8 mouse cellular contexts compared by ENCODE assay signal in the genomic region with DNA sequence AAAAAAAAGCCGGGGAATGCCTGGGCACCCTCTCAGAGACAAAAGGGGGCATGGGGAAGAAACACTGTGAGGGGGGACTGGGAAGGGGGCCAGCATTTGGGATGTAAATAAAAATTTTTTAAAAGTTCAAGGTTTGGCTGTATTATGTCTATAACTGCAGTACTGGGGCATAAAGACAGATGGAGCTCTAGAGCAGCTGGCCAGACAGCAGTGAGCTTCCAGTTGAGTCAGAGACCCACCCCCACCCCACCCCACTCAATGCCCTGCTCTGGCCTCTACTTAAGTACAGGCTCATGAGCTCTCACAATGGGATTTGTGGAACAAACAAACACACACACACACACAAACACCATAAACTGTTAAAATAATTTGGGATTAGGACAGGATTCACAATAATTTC. TPM values are rescaled to one million over a fixed set of nuclear protein-coding genes. Genes with fewer than 3 reads are reported as not detected.
DNase-seq lines count a peak whose midpoint lies in the region; ATAC-seq and TF ChIP-seq lines count a peak whose summit lies in the region.
"Had no signal": no experiment of that assay in that cellular context is flagged by ENCODE, and none has a peak within 500 bp of the region (broad histone marks: within the 10 kb centered on the region; RNA-seq: fewer than 3 reads in every experiment).

No protein-coding gene starts in this region.

- H3K9ac ChIP-seq in hindbrain, embryonic 11.5 days (ENCODE audit: low read depth, low read length): no peak overlapping the region
- H3K9ac ChIP-seq in hindbrain, embryonic 14.5 days: no peak overlapping the region
- H3K9ac ChIP-seq in liver, embryonic 13.5 days: peak overlapping the region; percentile 73

- TF ChIP-seq CTCF in E14TG2a.4 (conservative IDR thresholded peaks at IDR 0.05; ENCODE audit: low read length): peak; percentile 61
- peak; percentile 61 for TF ChIP-seq CTCF in bone marrow macrophage, adult 2 months (IDR thresholded peaks at IDR 0.05; ENCODE audit: low read depth, low read length)

- no peak overlapping the region for H3K4me2 ChIP-seq in hindbrain, embryonic 11.5 days (replicated peaks; ENCODE audit: low read depth, low read length)
- H3K4me2 ChIP-seq in hindbrain, embryonic 14.5 days (replicated peaks): no peak overlapping the region
- no peak overlapping the region for H3K4me2 ChIP-seq in liver, embryonic 13.5 days

- no peak for TF ChIP-seq POLR2A in bone marrow macrophage, adult 2 months (IDR thresholded peaks at IDR 0.05; ENCODE audit: borderline replicate concordance, low read depth, low read length)

- H3K9me3 ChIP-seq in hindbrain, embryonic 11.5 days (ENCODE audit: control insufficient read depth, low read length): no peaks in the 10 kb centered on the region
- H3K9me3 ChIP-seq in hindbrain, embryonic 14.5 days (ENCODE audit: control insufficient read depth, low read length): no peaks in the 10 kb centered on the region
- no peaks in the 10 kb centered on the region for H3K9me3 ChIP-seq in E14TG2a.4 (ENCODE audit: low read length)
- H3K9me3 ChIP-seq in liver, embryonic 13.5 days (replicated peaks): no peaks in the 10 kb centered on the region

- H3K4me1 ChIP-seq in hindbrain, embryonic 11.5 days (replicated peaks; ENCODE audit: control insufficient read depth, insufficient read depth, low read length): no peaks in the 10 kb centered on the region
- no peaks in the 10 kb centered on the region for H3K4me1 ChIP-seq in hindbrain, embryonic 14.5 days (replicated peaks; ENCODE audit: control insufficient read depth, insufficient read depth, low read length)
- peaks cover 14% of the 10 kb centered on the region; the same call in 1 of the 2 replicates for H3K4me1 ChIP-seq in E14TG2a.4 (replicated peaks; ENCODE audit: low read depth, low read length)
- peaks cover 8% of the 10 kb centered on the region for H3K4me1 ChIP-seq in bone marrow macrophage, adult 2 months (ENCODE audit: control insufficient read depth, insufficient read depth, low read length)
- H3K4me1 ChIP-seq in liver, embryonic 13.5 days (replicated peaks): peaks cover 49% of the 10 kb centered on the region

- no peak overlapping the region for H3K4me3 ChIP-seq in hindbrain, embryonic 11.5 days (ENCODE audit: low read depth, low read length)
- H3K4me3 ChIP-seq in hindbrain, embryonic 14.5 days (replicated peaks; ENCODE audit: low read length): no peak overlapping the region
- H3K4me3 ChIP-seq in E14TG2a.4 (replicated peaks; ENCODE audit: low read length): no peak overlapping the region
- no peak overlapping the region for H3K4me3 ChIP-seq in bone marrow macrophage, adult 2 months (ENCODE audit: insufficient read depth, low read length)
- no peak overlapping the region for H3K4me3 ChIP-seq in liver, embryonic 13.5 days (replicated peaks)
- H3K4me3 ChIP-seq: erythroblast, embryonic 14.5 days had no signal

- DNase-seq in hindbrain, embryonic 11.5 days (ENCODE audit: low spot score): peak; percentile 55
- DNase-seq in hindbrain, embryonic 14.5 days (ENCODE audit: low spot score): no peak
- DNase-seq in liver, embryonic 13.5 days: peak; percentile 50
- peak; percentile 63 for DNase-seq in testis, postnatal 10 days (ENCODE audit: low spot score)
- no peak for DNase-seq in frontal cortex, postnatal 10 days (ENCODE audit: low spot score in 2 of 2)

- no peaks in the 10 kb centered on the region for H3K36me3 ChIP-seq in hindbrain, embryonic 11.5 days (ENCODE audit: control insufficient read depth, insufficient read depth, low read length)
- H3K36me3 ChIP-seq in hindbrain, embryonic 14.5 days (replicated peaks; ENCODE audit: control insufficient read depth, insufficient read depth): no peaks in the 10 kb centered on the region
- no peaks in the 10 kb centered on the region for H3K36me3 ChIP-seq in E14TG2a.4 (ENCODE audit: insufficient read depth, low read length)
- H3K36me3 ChIP-seq in liver, embryonic 13.5 days: no peaks in the 10 kb centered on the region

- 29% methylated on average over 1 of the region's 1 CpGs for WGBS in hindbrain, embryonic 11.5 days
- 54% methylated on average over 1 of the region's 1 CpGs for WGBS in hindbrain, embryonic 14.5 days
- 39% methylated on average over 1 of the region's 1 CpGs for WGBS in liver, embryonic 13.5 days (ENCODE audit: insufficient replicate concordance)

- H3K27me3 ChIP-seq in hindbrain, embryonic 11.5 days (ENCODE audit: control insufficient read depth, insufficient read depth, low read length): no peaks in the 10 kb centered on the region
- no peaks in the 10 kb centered on the region for H3K27me3 ChIP-seq in hindbrain, embryonic 14.5 days (ENCODE audit: control insufficient read depth, insufficient read depth, low read length)
- peaks cover 5% of the 10 kb centered on the region for H3K27me3 ChIP-seq in E14TG2a.4 (ENCODE audit: insufficient read depth, low read length)
- peaks cover 7% of the 10 kb centered on the region; the same call in 1 of the 2 replicates for H3K27me3 ChIP-seq in liver, embryonic 13.5 days

- ATAC-seq in hindbrain, embryonic 11.5 days (ENCODE audit: low FRiP score): no peak
- no peak for ATAC-seq in hindbrain, embryonic 14.5 days (ENCODE audit: low FRiP score)
- ATAC-seq in liver, embryonic 13.5 days (ENCODE audit: low read depth): no peak

- H3K27ac ChIP-seq in hindbrain, embryonic 11.5 days (ENCODE audit: low read depth, low read length): no peak overlapping the region
- no peak overlapping the region for H3K27ac ChIP-seq in hindbrain, embryonic 14.5 days
- H3K27ac ChIP-seq in bone marrow macrophage, adult 2 months (ENCODE audit: insufficient read depth, low read depth, low read length): no peak overlapping the region
- peak overlapping the region; percentile 99 for H3K27ac ChIP-seq in liver, embryonic 13.5 days

RNA-seq across cellular contexts. Expression of a gene that starts 43.9 kb away (rescaled TPM):
- 106 and 123 TPM in 2 replicates for polyA plus RNA-seq in hindbrain, embryonic 11.5 days (2014; fragmentation: Nextera tagmentation; extraction: Ambion mirVana)
- polyA plus RNA-seq in hindbrain, embryonic 14.5 days (2014; fragmentation: Nextera tagmentation; extraction: Ambion mirVana): 58.9 and 67.6 TPM in 2 replicates
- polyA plus RNA-seq in bone marrow macrophage, adult 2 months (2012; ENCODE audit: insufficient read depth, insufficient read length, missing spikeins): 42.9 and 43.3 TPM in 2 replicates
- polyA plus RNA-seq in liver, embryonic 13.5 days (2015; fragmentation: Nextera tagmentation; extraction: Ambion mirVana): 70.9 and 86.6 TPM in 2 replicates

Comparison
In these comparisons a context has a peak if more than half of its experiments do, and no peak if none do; other contexts are left out.
1. DNase-seq: peak in hindbrain, embryonic 11.5 days (single experiment), liver, embryonic 13.5 days (single experiment) and testis, postnatal 10 days (single experiment); none in hindbrain, embryonic 14.5 days (single experiment) and frontal cortex, postnatal 10 days (0 of 2).